Mouse (Mus musculus) liver, embryonic 15.5 days (tissue): ENCODE measurements at regions not wholly inside any gene's neighbourhood (a gene's known extent, or its start where the extent isn't known, plus 50 kb on each side); places are given as distances from the start of the nearest gene placed in this dataset.

Experiments used
- ATAC-seq: fragments of 200-750 bp; cut with Nextera tagmentation; 2 replicates; pipeline ENCODE4 v1.8.0; 2017; ENCODE audit warnings: moderate number of reproducible peaks, mild to moderate bottlenecking, moderate library complexity; ENCODE audit not compliant: insufficient read depth
- H3K27ac ChIP-seq: fragments of 300-500 bp; sonication (generic); replicated peaks from 2 replicates; pipeline ENCODE4 v1.5.1; 2015; ENCODE audit warnings: mild to moderate bottlenecking, inconsistent platforms
- H3K27me3 ChIP-seq: fragments of 300-500 bp; sonication (generic); 2 replicates; pipeline ENCODE4 v1.6.1; 2015; ENCODE audit warnings: mild to moderate bottlenecking, inconsistent platforms
- H3K36me3 ChIP-seq: fragments of 300-500 bp; sonication (generic); replicated peaks from 2 replicates; pipeline ENCODE4 v1.6.1; 2015; ENCODE audit warnings: moderate library complexity, mild to moderate bottlenecking, inconsistent platforms
- H3K4me1 ChIP-seq: fragments of 300-500 bp; sonication (generic); replicated peaks from 2 replicates; pipeline ENCODE4 v1.6.1; 2015; ENCODE audit warnings: inconsistent platforms
- H3K4me2 ChIP-seq: fragments of 300-500 bp; sonication (generic); 2 replicates; pipeline ENCODE4 v1.6.1; 2015; ENCODE audit warnings: moderate library complexity, mild to moderate bottlenecking, inconsistent platforms
- H3K4me3 ChIP-seq: fragments of 300-500 bp; sonication (generic); replicated peaks from 2 replicates; pipeline ENCODE4 v1.5.1; 2015; ENCODE audit warnings: mild to moderate bottlenecking, inconsistent platforms
- H3K9ac ChIP-seq: fragments of 300-500 bp; sonication (generic); 2 replicates; pipeline ENCODE4 v1.6.1; 2015; ENCODE audit warnings: moderate library complexity, mild to moderate bottlenecking, inconsistent platforms
- H3K9me3 ChIP-seq: fragments of 300-500 bp; sonication (generic); replicated peaks from 2 replicates; pipeline ENCODE4 v1.6.1; 2016; ENCODE audit warnings: inconsistent platforms
- WGBS: fragments of 180-500 bp; shearing (Covaris S2); methylation state at CpG from one replicate; pipeline ENCODE4 v1.1.7; 2015; ENCODE audit warnings: mixed read lengths; ENCODE audit not compliant: insufficient replicate concordance; 5-methylcytosine and 5-hydroxymethylcytosine counted together

DNA sequence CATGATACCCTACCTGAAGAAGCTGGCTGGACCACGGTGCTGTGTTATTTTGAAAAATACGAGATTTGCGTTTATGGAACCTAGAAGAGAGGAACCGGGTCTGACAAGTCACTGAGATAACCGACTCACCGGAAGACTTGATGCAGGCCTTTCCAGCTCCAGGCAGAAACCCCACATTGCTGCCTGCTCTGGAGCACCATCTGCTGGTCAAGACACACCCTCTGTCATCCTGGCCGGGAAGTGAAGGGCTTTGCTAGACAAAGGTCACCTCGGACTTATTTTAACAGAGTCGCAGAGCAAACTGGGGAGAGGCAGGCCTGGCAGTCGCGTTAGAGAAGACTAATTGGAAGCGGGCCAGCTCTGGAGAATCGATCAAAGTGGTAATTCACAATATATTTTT lies 497.4 kb upstream of the Pkn2 start:
- no peaks in the 10 kb centered on the region for H3K4me1 ChIP-seq
- no peak for ATAC-seq
- no peaks in the 10 kb centered on the region for H3K36me3 ChIP-seq
- H3K9me3 ChIP-seq: no peaks in the 10 kb centered on the region
- H3K4me3 ChIP-seq: no peak overlapping the region
- WGBS: 9% methylated on average over 13 of the region's 13 CpGs
- H3K4me2 ChIP-seq: no peak overlapping the region
- no peaks in the 10 kb centered on the region for H3K27me3 ChIP-seq
- H3K9ac ChIP-seq: no peak overlapping the region
- H3K27ac ChIP-seq: no peak overlapping the region

DNA sequence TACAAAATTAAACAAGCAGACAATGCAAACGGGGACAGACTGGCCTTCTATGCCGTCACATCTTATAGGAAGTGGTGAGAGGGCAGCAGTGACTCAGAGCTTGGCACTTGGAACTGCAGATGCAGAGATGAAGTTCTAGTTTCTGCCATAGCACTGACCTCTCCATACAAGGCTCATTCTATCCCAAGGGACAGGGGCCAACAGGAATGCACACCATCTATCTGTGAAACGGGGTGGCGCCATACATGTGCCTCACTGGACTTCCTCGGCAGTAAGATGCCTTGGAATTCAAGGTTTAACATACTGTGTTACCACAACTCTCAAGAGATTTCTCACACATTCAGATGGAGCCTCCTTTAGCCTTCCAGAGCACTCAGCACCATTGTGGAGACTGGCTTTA lies 495.6 kb upstream of the Pkn2 start:
- WGBS: 72% methylated on average over 5 of the region's 5 CpGs
- no peak for ATAC-seq
- H3K9me3 ChIP-seq: no peaks in the 10 kb centered on the region
- H3K4me1 ChIP-seq: no peaks in the 10 kb centered on the region
- no peak overlapping the region for H3K4me2 ChIP-seq
- H3K27me3 ChIP-seq: no peaks in the 10 kb centered on the region
- no peaks in the 10 kb centered on the region for H3K36me3 ChIP-seq
- H3K9ac ChIP-seq: no peak overlapping the region
- no peak overlapping the region for H3K4me3 ChIP-seq
- H3K27ac ChIP-seq: no peak overlapping the region

DNA sequence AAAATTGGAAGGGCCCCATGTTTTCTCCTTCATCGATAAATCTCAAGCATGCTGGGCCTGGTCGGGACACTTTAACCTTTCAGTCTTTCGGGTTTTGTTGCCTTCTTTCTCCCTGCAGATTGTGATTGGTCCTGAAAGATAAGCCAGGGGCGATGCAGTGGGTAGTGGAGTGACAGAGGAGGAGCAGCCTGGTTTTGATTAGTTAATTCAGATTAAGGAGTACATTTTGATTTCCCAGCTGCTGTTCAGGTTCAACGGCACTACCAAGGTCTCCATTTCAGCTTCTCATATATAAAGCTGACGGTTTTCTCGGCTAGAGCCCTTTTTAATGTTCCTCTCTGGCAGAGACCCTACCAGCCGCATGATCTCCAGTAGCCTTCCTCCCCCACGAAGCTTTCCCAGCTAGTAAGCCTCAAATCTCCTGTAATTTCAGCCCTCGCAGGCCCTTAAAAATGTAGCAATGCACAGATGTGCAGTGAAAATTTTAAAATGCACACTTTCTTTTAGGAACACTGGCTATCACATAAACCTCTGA lies 493.8 kb upstream of the Pkn2 start:
- Histone ChIP-seq H3K27ac (no peak overlapping the region), H3K36me3 (no peaks in the 10 kb centered on the region), H3K27me3 (no peaks in the 10 kb centered on the region), H3K9me3 (no peaks in the 10 kb centered on the region), H3K4me3 (no peak overlapping the region), H3K4me1 (no peaks in the 10 kb centered on the region), H3K9ac (no peak overlapping the region), H3K4me2 (no peak overlapping the region)
- no peak for ATAC-seq
- WGBS: 62% methylated on average over 10 of the region's 10 CpGs

DNA sequence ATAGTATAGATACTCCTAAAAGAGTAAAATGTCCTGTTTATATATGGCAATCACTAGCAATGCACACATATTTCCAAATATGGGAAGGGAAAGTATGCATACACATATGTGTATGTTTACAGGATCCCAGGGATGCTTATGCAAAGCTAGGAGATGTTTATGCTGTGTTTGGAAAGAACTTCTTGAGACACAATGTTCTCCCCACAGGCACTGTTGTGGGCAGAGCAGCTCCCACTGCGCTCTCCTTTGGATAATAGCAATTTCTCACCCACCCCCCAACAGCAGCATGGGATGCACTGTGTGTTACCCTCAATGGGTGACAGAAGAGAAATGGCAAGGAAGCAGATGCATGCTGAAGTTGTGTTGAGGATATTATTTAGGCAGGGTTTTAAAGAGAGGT lies 491.7 kb upstream of the Pkn2 start:
- H3K4me2 ChIP-seq: no peak overlapping the region
- H3K27me3 ChIP-seq: no peaks in the 10 kb centered on the region
- no peaks in the 10 kb centered on the region for H3K4me1 ChIP-seq
- H3K9me3 ChIP-seq: no peaks in the 10 kb centered on the region
- no peak overlapping the region for H3K27ac ChIP-seq
- no peaks in the 10 kb centered on the region for H3K36me3 ChIP-seq
- no peak for ATAC-seq
- no peak overlapping the region for H3K9ac ChIP-seq
- H3K4me3 ChIP-seq: no peak overlapping the region
- 56% methylated on average over 1 of the region's 1 CpGs for WGBS

DNA sequence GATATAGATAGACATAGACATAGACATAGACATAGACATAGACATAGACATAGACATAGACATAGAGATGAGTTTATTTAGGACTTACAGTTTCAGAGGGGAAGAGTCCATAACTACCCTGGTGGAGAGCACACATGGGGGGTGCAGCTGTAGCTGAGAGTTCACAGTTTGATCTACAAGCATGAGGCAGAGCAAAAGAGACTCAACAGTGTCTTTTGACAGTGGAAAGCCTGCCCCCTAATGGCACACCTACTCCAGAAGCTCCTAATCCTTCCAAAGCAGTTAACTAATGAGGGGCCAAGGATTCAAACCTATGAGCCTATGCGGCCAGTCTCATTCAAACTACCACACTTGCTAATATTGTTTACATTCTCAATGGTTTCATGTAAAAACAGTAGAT lies 487.2 kb upstream of the Pkn2 start:
- H3K4me3 ChIP-seq: no peak overlapping the region
- no peak for ATAC-seq
- 61% methylated on average over 1 of the region's 1 CpGs for WGBS

DNA sequence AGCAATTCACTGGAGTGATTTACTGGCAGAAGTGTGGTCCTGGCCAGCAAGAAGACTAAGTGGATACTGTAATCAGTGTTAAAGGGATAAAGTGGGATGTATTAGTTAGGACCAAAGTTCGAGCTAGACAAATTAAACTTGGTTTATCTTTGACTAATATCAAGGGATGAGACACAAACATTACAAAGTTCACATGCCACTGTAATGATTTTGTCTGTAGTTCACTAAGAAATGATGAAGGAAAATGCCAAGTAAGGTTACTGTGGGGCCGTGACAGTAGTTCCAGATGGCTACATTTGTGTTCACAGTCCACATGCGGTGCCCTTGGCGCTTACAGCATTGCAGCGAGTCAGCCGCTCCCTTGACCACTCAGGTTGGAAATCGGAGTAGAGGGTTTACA lies 458.2 kb upstream of the Pkn2 start:
- Histone ChIP-seq H3K9me3 (no peaks in the 10 kb centered on the region), H3K36me3 (no peaks in the 10 kb centered on the region), H3K27ac (no peak overlapping the region), H3K9ac (no peak overlapping the region), H3K4me3 (no peak overlapping the region), H3K4me2 (no peak overlapping the region), H3K4me1 (no peaks in the 10 kb centered on the region), H3K27me3 (no peaks in the 10 kb centered on the region)
- ATAC-seq: no peak
- 68% methylated on average over 7 of the region's 7 CpGs for WGBS

More for the DNA sequence above, 487.2 kb upstream of the Pkn2 start:
- H3K27ac ChIP-seq: no peak overlapping the region
- no peaks in the 10 kb centered on the region for H3K36me3 ChIP-seq
- no peaks in the 10 kb centered on the region for H3K4me1 ChIP-seq
- no peaks in the 10 kb centered on the region for H3K27me3 ChIP-seq
- no peaks in the 10 kb centered on the region for H3K9me3 ChIP-seq
- no peak overlapping the region for H3K4me2 ChIP-seq
- H3K9ac ChIP-seq: no peak overlapping the region

DNA sequence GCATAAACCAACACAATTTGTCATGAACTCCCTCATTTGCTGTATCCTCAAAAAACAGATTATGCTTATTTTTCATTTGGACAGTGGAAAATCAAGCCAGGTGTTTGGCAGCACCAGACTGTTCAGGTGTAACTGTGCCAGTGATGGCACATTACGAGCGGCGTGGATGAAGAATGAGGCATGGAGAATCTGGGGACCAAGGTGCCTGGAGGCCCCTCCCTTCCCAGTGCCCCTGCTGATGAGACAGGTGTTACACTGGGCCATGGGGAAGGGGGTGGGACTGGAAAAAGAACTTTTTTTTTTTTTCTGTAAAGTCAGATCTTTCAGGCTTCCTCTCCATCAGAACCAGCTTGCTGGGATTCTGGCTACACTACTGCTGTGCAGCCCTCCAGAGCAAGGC lies 451.5 kb upstream of the Pkn2 start:
- Histone ChIP-seq H3K4me3 (no peak overlapping the region), H3K27ac (no peak overlapping the region), H3K9me3 (no peaks in the 10 kb centered on the region), H3K27me3 (no peaks in the 10 kb centered on the region), H3K4me1 (no peaks in the 10 kb centered on the region), H3K36me3 (no peaks in the 10 kb centered on the region), H3K9ac (no peak overlapping the region), H3K4me2 (no peak overlapping the region)
- no peak for ATAC-seq
- 77% methylated on average over 3 of the region's 3 CpGs for WGBS

DNA sequence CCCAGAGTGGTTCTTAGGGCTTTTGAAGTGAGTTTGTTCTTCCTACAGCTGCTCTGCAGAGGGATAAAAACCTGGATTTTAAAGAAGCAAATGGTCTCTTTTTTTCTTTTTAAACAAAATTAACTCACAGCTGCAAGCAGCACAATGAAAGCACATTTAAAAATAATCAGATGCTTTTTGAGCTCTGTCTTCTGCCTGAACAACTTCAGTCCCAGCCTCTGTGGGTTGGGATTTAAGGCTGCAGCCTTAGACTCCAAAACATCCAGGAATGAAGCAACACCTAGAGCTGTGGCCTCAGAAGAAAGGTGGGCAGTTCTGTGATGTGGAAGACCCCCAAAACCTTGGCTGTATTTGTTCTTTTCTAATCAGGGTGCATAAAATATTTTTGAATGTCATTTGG lies 446.7 kb upstream of the Pkn2 start:
- no peak overlapping the region for H3K9ac ChIP-seq
- H3K36me3 ChIP-seq: no peaks in the 10 kb centered on the region
- H3K4me1 ChIP-seq: no peaks in the 10 kb centered on the region
- no peak for ATAC-seq
- no peaks in the 10 kb centered on the region for H3K27me3 ChIP-seq
- H3K9me3 ChIP-seq: no peaks in the 10 kb centered on the region
- no peak overlapping the region for H3K4me3 ChIP-seq
- no peak overlapping the region for H3K4me2 ChIP-seq
- H3K27ac ChIP-seq: no peak overlapping the region

DNA sequence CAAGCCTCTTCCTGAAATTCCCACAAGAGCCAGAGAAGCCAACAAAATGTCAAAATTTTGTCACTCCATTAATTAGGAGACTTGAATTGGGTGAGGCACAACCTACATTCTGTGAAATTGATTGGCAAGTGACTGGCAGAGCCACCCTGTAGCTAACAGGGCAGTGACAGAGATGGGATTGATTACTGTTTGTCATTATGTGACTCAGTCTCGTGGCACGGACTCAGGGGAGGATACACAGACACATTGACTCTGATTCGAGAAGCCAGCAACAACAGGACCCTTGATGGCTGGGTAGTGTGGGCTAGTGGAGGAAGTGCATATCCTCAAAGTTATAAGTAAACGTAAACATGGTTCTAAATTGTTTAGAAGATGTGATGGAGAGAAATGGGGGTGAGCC lies 445.8 kb upstream of the Pkn2 start:
- H3K27ac ChIP-seq: no peak overlapping the region
- no peaks in the 10 kb centered on the region for H3K36me3 ChIP-seq
- no peak for ATAC-seq
- no peak overlapping the region for H3K9ac ChIP-seq
- H3K4me3 ChIP-seq: no peak overlapping the region
- H3K4me2 ChIP-seq: no peak overlapping the region
- H3K9me3 ChIP-seq: no peaks in the 10 kb centered on the region
- no peaks in the 10 kb centered on the region for H3K4me1 ChIP-seq
- H3K27me3 ChIP-seq: no peaks in the 10 kb centered on the region
- WGBS: 36% methylated on average over 4 of the region's 4 CpGs

DNA sequence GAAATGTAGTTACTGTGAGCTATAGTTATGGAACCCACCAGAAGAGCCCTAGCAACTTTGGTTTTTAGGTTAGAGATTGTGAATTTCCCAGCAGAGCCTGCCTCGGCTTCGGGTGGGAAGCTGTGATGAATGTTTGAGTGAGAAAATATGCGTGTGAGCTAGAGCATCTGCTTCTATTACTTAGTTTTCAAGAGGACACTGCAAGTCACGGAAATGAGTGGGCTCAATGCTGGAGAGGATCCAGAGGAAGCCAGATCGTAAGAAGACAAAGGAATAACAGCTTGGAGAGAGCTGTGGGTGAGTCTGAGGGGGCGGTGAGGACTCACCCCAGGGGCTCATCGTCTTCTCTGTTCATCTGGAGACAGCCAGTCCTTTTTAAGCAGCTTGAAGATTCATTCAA lies 434.7 kb upstream of the Pkn2 start:
- ATAC-seq: no peak
- H3K27me3 ChIP-seq: no peaks in the 10 kb centered on the region
- H3K9me3 ChIP-seq: no peaks in the 10 kb centered on the region
- 54% methylated on average over 7 of the region's 7 CpGs for WGBS
- no peaks in the 10 kb centered on the region for H3K36me3 ChIP-seq
- no peak overlapping the region for H3K27ac ChIP-seq
- no peaks in the 10 kb centered on the region for H3K4me1 ChIP-seq
- H3K4me3 ChIP-seq: no peak overlapping the region
- H3K4me2 ChIP-seq: no peak overlapping the region
- H3K9ac ChIP-seq: no peak overlapping the region

DNA sequence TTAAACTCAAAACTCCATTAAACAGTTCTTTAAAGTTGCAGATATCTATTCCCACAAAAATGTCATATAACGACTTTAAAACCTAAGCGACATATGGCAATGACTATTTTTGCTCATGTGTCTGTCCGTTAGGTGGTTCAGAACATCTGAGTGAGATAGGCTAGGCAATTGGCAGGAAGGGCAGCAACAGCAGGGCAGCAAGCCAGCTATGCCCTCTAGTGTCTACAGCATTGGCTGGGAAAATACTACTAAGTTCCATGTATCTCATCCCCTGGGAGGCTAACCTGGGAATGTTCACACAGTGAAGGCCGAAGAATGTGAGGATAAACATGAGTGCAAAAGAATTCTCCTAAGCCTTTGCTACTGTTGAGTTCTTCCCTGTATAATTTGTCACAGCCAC lies 410.0 kb upstream of the Pkn2 start:
- no peak overlapping the region for H3K9ac ChIP-seq
- H3K36me3 ChIP-seq: no peaks in the 10 kb centered on the region
- H3K4me1 ChIP-seq: no peaks in the 10 kb centered on the region
- H3K9me3 ChIP-seq: no peaks in the 10 kb centered on the region
- 61% methylated on average over 4 of the region's 4 CpGs for WGBS
- H3K4me3 ChIP-seq: no peak overlapping the region
- no peaks in the 10 kb centered on the region for H3K27me3 ChIP-seq
- no peak for ATAC-seq
- no peak overlapping the region for H3K27ac ChIP-seq
- H3K4me2 ChIP-seq: no peak overlapping the region

DNA sequence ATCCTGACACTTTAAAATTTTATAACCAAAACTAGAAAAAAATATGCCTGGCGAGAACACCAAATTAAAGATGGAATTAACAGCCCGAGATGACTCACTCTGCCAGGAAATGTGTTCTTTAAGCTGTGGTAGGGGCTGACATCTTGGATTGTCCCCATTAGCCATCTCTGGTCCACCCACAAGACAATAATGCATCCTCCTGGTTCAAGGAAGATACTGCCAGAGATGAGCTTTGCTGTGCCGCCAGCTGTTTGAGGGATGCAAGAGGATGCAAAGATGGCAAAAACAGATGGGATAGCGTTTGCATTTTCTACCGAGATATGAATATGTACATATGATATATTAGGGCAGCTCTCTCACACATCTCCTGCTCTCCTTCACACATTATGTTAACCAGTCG lies 382.3 kb upstream of the Pkn2 start:
- Histone ChIP-seq H3K4me1 (no peaks in the 10 kb centered on the region), H3K27me3 (no peaks in the 10 kb centered on the region), H3K4me3 (no peak overlapping the region), H3K4me2 (no peak overlapping the region), H3K9me3 (no peaks in the 10 kb centered on the region), H3K36me3 (no peaks in the 10 kb centered on the region), H3K9ac (no peak overlapping the region), H3K27ac (no peak overlapping the region)
- WGBS: 61% methylated on average over 6 of the region's 6 CpGs
- ATAC-seq: no peak
